Mouse (Mus musculus) hindbrain, embryonic 15.5 days (tissue): ENCODE results near the gene Wnt5b. TPM values are rescaled to one million over a fixed set of nuclear protein-coding genes. Genes with fewer than 3 reads are reported as not detected.

Experiments used
- ATAC-seq: fragments of 200-750 bp; cut with Nextera tagmentation; 2 replicates; pipeline ENCODE4 v1.8.0; 2017; ENCODE audit warnings: low read depth, moderate number of reproducible peaks, moderate TSS enrichment; ENCODE audit not compliant: low FRiP score
- H3K27ac ChIP-seq: fragments of 300-500 bp; sonication (generic); replicated peaks from 2 replicates; pipeline ENCODE4 v1.5.1; 2015; ENCODE audit warnings: mild to moderate bottlenecking, inconsistent platforms
- H3K27me3 ChIP-seq: fragments of 300-500 bp; sonication (generic); 2 replicates; pipeline ENCODE4 v1.6.1; 2015; ENCODE audit warnings: control low read depth, inconsistent platforms
- H3K36me3 ChIP-seq: fragments of 300-500 bp; sonication (generic); 2 replicates; pipeline ENCODE4 v1.6.1; 2015; ENCODE audit warnings: control low read depth, inconsistent platforms
- H3K4me1 ChIP-seq: fragments of 300-500 bp; sonication (generic); replicated peaks from 2 replicates; pipeline ENCODE4 v1.6.1; 2015; ENCODE audit warnings: control low read depth, inconsistent platforms
- H3K4me2 ChIP-seq: fragments of 300-500 bp; sonication (generic); 2 replicates; pipeline ENCODE4 v1.6.1; 2015; ENCODE audit warnings: moderate library complexity, mild to moderate bottlenecking, inconsistent platforms
- H3K4me3 ChIP-seq: fragments of 300-500 bp; sonication (generic); 2 replicates; pipeline ENCODE4 v1.5.1; 2015; ENCODE audit warnings: mild to moderate bottlenecking, inconsistent platforms
- H3K9ac ChIP-seq: fragments of 300-500 bp; sonication (generic); 2 replicates; pipeline ENCODE4 v1.6.1; 2015; ENCODE audit warnings: inconsistent platforms
- H3K9me3 ChIP-seq: fragments of 300-500 bp; sonication (generic); 2 replicates; pipeline ENCODE4 v1.6.1; 2016; ENCODE audit warnings: control low read depth, inconsistent platforms
- WGBS: fragments of 180-500 bp; shearing (Covaris S2); methylation state at CpG from one replicate; pipeline ENCODE4 v1.1.7; 2015; 5-methylcytosine and 5-hydroxymethylcytosine counted together
- polyA plus RNA-seq: library from polyadenylated mRNA; unstranded; fragments of >200 nt; fragmentation: Nextera tagmentation; extraction: Ambion mirVana; gene quantifications from 2 replicates; pipeline ENCODE4 v1.2.1, GENCODE M21; 2015

Gene Wnt5b
- polyA plus RNA-seq, 1 experiment from 2014 or later = 6.6 TPM

DNA sequence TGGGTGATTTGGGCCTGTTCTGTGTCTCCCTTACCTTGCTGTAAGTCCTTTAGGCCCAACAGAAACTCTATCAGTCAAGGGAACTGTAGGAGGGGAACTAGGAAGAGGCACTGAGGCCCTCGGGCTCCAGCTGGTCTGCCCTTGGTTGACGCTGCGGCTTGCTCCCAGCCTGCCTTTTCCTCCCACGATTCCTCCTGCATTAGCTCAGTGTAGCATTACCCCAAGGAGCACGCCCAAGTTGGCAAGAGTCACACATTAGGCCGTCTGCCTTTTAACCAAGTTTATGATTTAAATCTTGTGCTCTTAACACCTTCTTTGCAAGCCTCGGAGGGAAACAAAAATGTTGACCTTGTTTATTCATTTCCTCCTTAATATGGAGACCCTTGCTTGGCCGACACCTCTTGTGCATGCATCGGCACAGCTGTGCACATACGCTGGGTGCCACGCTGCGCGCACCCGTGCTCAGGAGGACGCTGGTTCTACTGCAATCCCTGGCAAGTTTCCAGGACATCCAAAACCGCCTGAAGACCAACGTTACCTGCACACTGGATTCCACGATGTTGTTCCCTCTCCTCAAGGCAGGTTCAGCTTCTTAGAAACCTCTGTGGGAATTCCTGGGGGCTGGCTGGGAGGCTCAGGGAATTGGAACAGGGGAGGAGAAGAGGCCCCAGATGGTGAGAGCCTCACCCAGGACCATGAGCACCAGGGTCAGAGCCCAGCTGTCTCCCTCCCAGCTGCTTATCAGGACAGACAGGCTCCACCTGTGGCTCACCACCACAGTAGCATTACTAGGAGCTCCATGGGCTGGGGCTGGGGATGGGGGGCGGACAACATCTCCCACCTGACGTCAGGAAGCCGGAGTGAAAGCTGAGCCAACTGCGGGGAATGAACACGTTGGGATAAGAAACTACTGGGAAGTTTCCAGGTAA is 21.6 kb upstream of the Wnt5b start:
- Histone ChIP-seq H3K9ac (no peak overlapping the region), H3K4me2 (no peak overlapping the region), H3K9me3 (no peaks in the 10 kb centered on the region), H3K36me3 (0 out of 2 replicates have a peak, but pooled peaks cover 8% of the 10 kb centered on the region), H3K4me3 (no peak overlapping the region), H3K27ac (no peak overlapping the region), H3K27me3 (no peaks in the 10 kb centered on the region), H3K4me1 (no peaks in the 10 kb centered on the region)
- 85% methylated on average over 23 of the region's 23 CpGs for WGBS
- ATAC-seq = no peak

DNA sequence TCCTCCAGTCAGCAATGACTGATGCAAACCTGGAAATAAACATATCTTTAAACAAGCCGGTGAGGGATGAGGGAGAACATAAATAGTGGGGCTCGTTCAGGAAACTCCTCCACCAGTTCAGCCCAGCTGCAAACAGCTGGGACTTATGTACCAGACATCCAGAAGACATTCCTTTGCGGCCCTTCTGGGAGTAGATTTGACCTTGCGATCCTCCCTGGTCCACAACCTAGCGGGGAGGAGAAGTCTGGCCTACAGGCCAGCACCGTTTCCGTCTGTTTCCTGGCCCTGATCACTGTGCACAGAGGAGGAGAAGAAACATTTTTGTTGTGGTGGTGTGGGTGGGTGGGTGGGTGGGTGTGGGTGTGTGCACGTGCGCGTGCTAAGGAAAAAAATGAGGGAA is 18.4 kb upstream of the Wnt5b start:
- H3K27me3 ChIP-seq = no peaks in the 10 kb centered on the region
- 86% methylated on average over 10 of the region's 10 CpGs for WGBS

DNA sequence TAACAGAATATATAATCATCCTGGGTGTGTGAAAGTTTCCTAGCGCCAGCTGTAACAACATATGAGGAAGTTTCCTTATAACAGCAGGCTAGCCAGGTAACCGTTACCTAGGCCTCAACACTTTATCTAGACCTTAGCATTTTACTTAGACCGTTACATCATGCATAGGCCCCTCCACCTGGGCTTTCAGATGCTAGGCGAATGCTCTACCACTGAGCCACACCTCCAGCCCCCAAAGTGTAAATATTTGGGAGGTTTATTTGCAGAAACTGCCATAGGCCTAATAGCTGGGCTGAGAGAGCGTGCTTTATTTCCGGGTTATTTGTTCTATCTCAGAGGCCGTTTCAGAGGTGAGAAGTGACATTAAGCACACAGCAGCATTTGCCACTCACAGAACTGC is 14.7 kb upstream of the Wnt5b start:
- no peaks in the 10 kb centered on the region for H3K4me1 ChIP-seq
- H3K27me3 ChIP-seq = no peaks in the 10 kb centered on the region
- ATAC-seq = no peak
- H3K9ac ChIP-seq = no peak overlapping the region
- H3K4me2 ChIP-seq = no peak overlapping the region
- H3K9me3 ChIP-seq = no peaks in the 10 kb centered on the region
- H3K27ac ChIP-seq = no peak overlapping the region
- no peak overlapping the region for H3K4me3 ChIP-seq
- H3K36me3 ChIP-seq = no peaks in the 10 kb centered on the region
- WGBS = 84% methylated on average over 7 of the region's 7 CpGs

More for the DNA sequence above, 18.4 kb upstream of the Wnt5b start:
- ATAC-seq = no peak
- Histone ChIP-seq H3K4me3 (no peak overlapping the region), H3K27ac (no peak overlapping the region), H3K9ac (no peak overlapping the region), H3K4me2 (no peak overlapping the region), H3K9me3 (no peaks in the 10 kb centered on the region), H3K36me3 (no peaks in the 10 kb centered on the region), H3K4me1 (no peaks in the 10 kb centered on the region)

DNA sequence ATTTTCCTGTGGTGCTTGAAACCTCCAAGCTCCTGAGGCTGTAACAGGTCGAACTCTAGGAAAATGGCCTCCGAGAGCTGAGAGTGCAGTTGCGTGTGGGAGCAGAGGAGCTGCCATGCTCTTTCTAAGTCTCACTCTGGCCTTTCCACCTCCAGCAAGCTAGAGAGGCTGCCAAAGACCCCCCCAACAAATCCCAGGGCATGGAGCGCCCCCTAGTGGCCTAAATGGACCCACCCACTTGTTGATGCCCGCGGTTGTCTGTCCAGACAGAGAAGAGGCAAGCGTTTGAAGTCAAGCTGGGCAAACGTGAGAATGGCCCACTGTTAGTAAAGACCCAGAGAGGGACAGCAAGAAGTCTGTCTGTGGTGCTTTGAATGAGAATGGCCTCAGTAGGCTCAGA is 10.3 kb upstream of the Wnt5b start:
- Histone ChIP-seq H3K9me3 (no peaks in the 10 kb centered on the region), H3K27ac (no peak overlapping the region), H3K27me3 (no peaks in the 10 kb centered on the region), H3K36me3 (no peaks in the 10 kb centered on the region), H3K4me2 (no peak overlapping the region), H3K9ac (no peak overlapping the region), H3K4me1 (no peaks in the 10 kb centered on the region), H3K4me3 (no peak overlapping the region)
- no peak for ATAC-seq
- WGBS = 70% methylated on average over 8 of the region's 8 CpGs

DNA sequence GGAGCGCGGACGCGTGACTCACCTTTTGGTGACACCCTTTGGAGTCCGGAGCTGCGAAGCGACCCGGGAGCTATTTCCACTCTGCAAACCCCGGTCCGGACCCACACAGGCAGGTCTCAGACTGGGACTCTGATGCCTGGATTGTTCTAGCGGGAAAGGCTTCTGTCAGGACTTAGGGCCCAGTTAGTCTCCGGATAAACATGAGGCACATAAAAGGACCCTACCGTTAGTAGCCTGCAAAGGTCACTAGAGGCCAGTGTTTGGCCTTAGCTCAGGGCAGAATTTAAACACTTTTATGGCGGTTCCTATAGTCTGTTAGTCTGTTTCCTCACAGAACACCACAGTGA is 344 bp upstream of the Wnt5b start:
- peaks cover 21% of the 10 kb centered on the region for H3K27me3 ChIP-seq
- H3K27ac ChIP-seq = no peak overlapping the region
- no peaks in the 10 kb centered on the region for H3K9me3 ChIP-seq
- peak; percentile 33 for ATAC-seq
- under 1% methylated on average over 14 of the region's 14 CpGs for WGBS
- H3K36me3 ChIP-seq = no peaks in the 10 kb centered on the region
- peak overlapping the region; percentile 66 for H3K4me3 ChIP-seq
- peak overlapping the region; percentile 44 for H3K9ac ChIP-seq
- peak overlapping the region; percentile 93 for H3K4me2 ChIP-seq
- H3K4me1 ChIP-seq = peaks cover 17% of the 10 kb centered on the region

DNA sequence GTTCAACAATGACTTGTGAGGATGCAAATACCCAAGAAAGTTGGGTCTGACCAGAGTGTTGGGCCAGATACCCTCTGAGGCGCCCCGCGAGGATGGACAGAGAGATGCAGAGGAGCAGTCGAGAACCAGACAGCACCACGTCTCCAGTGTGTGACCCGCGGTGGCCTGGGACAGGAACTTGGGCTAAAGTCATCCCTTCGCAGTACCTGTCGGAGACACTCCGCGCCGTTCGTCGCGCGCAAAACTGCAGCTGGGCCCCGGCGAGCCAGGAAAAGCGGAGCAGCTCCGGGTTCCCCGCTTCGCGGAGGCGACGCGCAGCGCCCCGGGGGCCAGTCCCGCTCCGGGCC is 718 bp downstream of the Wnt5b start:
- WGBS = 1% methylated on average over 30 of the region's 30 CpGs
- Histone ChIP-seq H3K27ac (no peak overlapping the region), H3K4me1 (peaks cover 17% of the 10 kb centered on the region), H3K27me3 (peaks cover 21% of the 10 kb centered on the region), H3K36me3 (no peaks in the 10 kb centered on the region), H3K4me3 (peak overlapping the region; percentile 66), H3K9ac (peak overlapping the region; percentile 44), H3K9me3 (no peaks in the 10 kb centered on the region), H3K4me2 (peak overlapping the region; percentile 93)
- peak; percentile 23; the same call in 1 of the 2 replicates for ATAC-seq

DNA sequence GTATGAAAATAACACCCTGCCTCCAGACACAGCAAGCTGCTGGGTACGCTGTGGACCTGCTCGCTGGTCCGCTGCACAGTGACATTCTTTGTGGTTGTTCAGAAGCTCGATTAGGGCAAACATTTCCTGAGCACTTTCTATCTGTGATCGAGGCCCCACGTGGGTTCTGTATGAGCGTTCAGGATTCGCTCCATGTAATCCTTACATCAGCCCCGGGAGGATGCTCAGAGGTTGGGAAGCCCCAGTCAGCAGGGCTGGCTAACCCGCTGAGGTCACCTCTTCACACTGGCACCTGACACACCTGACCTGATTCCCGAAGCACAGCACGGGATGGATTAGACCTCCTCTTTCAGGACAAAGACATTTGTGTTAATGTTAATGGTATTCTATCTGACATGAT is 8.3 kb downstream of the Wnt5b start:
- no peak overlapping the region for H3K4me3 ChIP-seq
- H3K9ac ChIP-seq = no peak overlapping the region
- H3K27me3 ChIP-seq = 0 out of 2 replicates have a peak, but pooled peaks cover 4% of the 10 kb centered on the region
- H3K9me3 ChIP-seq = no peaks in the 10 kb centered on the region
- H3K27ac ChIP-seq = no peak overlapping the region
- H3K4me1 ChIP-seq = no peaks in the 10 kb centered on the region
- no peak overlapping the region for H3K4me2 ChIP-seq
- WGBS = 83% methylated on average over 12 of the region's 12 CpGs
- no peaks in the 10 kb centered on the region for H3K36me3 ChIP-seq
- ATAC-seq = no peak

DNA sequence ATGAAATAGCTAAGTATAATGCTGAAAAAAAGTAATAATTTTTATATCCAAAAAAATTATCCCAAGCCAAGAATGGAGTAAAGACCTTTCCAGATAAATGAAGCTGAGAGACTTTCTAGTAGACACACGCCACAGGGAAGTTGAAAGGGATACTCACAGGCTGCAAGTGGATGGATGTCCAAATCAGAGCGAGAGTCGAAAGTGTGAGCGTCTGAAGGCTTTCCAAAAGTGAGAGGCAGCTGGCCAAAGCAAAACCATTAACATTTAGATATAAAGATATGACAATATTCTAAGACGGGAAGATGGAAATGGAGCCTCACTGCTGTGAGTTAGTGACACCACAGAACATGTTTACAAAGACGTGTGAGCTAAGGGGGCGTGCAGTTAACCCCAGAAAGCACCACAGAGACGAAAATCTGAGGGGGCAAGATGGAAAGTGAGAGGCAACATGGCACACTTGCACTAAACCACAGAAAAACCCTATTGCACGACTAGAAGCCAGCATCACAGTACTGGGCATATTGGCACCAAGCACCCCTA is 10.9 kb downstream of the Wnt5b start:
- Histone ChIP-seq H3K27ac (no peak overlapping the region), H3K4me1 (no peaks in the 10 kb centered on the region), H3K4me2 (no peak overlapping the region), H3K4me3 (no peak overlapping the region), H3K9me3 (no peaks in the 10 kb centered on the region), H3K9ac (no peak overlapping the region), H3K36me3 (no peaks in the 10 kb centered on the region), H3K27me3 (no peaks in the 10 kb centered on the region)
- 85% methylated on average over 9 of the region's 9 CpGs for WGBS
- no peak for ATAC-seq

DNA sequence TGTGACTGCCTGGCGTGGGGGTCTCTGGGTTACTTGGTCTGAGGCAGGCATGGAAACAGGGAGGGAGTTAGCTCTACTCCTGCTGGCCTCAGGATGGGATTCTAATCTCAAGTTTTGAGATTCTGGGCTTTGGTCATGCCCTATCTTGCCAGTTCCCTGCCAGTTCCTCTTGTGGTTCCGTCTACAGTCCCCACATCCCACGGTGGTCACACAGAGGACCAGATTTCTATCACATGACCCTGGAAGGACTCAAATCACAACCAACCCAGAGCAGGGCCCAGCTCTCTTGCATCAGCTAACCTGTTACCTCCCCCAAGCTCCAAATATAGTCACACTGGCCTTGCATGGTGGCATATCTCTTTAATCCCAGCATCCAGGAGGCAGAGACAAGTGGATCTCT is 14.5 kb downstream of the Wnt5b start:
- no peaks in the 10 kb centered on the region for H3K36me3 ChIP-seq
- ATAC-seq = no peak
- no peak overlapping the region for H3K4me3 ChIP-seq
- no peak overlapping the region for H3K27ac ChIP-seq
- no peak overlapping the region for H3K4me2 ChIP-seq
- H3K9ac ChIP-seq = no peak overlapping the region
- H3K9me3 ChIP-seq = no peaks in the 10 kb centered on the region
- no peaks in the 10 kb centered on the region for H3K27me3 ChIP-seq
- H3K4me1 ChIP-seq = no peaks in the 10 kb centered on the region
- 92% methylated on average over 3 of the region's 3 CpGs for WGBS

DNA sequence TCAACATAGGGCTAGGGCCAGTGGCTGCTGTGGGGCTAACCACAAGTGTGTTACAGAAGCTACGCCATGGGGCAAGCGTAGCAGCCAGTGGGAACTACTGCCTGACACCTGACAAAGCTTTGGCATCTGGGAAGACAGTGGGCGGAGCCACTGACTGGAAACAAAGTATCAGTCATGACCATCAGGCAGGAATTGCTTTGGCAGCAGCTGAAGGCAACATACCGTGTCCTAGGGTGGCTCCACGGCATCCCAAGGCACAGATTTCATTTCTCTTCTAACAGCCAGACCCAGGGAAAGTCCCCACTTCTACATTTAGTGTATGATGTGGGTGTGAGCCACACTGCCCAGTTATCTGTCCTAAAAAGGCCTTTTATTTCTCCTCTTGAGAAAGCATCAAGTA is 17.6 kb downstream of the Wnt5b start:
- peaks cover 13% of the 10 kb centered on the region for H3K4me1 ChIP-seq
- no peak overlapping the region for H3K4me2 ChIP-seq
- no peak overlapping the region for H3K27ac ChIP-seq
- no peak overlapping the region for H3K9ac ChIP-seq
- no peaks in the 10 kb centered on the region for H3K9me3 ChIP-seq
- no peak for ATAC-seq
- H3K4me3 ChIP-seq = no peak overlapping the region
- H3K27me3 ChIP-seq = no peaks in the 10 kb centered on the region
- no peaks in the 10 kb centered on the region for H3K36me3 ChIP-seq
- WGBS = 68% methylated on average over 5 of the region's 5 CpGs

DNA sequence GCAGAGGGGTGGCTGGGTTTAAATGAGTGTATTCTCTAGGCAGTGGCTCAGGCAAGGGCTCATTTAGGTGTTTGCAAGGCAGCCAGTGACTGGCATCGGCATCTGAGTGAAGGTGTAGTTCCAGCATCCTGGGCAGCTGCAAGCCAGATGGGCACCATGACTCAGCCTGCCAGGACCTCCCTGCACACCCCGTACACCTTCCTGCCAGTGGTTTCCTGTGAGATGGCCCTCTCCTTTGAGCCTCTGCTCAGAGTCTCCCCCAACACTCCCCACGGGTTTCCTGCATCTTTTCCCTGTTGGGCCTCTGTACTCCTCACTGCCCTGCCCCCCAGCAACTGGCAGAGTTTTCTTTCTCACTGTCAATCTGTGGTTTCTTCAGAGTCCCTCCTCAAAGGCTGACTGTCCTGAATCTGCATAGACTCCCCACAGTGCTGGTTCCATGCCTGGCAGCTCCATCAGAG is 22.2 kb downstream of the Wnt5b start:
- Histone ChIP-seq H3K4me3 (no peak overlapping the region), H3K9me3 (no peaks in the 10 kb centered on the region), H3K9ac (no peak overlapping the region), H3K27me3 (no peaks in the 10 kb centered on the region), H3K4me1 (peaks cover 13% of the 10 kb centered on the region), H3K27ac (no peak overlapping the region), H3K36me3 (no peaks in the 10 kb centered on the region), H3K4me2 (no peak overlapping the region)
- ATAC-seq = peak; percentile 42
- WGBS = 29% methylated on average over 3 of the region's 3 CpGs

DNA sequence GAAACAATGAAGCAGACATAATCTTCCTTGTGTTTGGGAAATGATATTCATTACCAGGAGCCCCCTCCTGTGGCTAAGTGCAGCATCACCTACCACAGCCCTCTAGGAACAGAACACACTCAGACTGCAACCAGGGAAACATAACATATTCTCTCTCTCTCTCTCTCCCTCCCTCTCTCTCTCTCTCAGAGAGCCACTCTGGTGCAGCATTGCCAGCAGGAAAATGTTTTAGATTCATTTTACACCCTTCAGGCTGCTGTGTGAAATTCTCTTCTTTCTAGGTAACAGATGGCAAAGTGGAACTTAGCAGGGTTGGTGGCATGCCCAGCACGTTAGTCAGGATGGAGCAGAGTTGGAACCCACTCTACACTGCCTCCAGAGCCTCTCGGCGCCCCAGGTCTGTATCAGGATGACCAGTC is 22.7 kb downstream of the Wnt5b start:
- no peak overlapping the region for H3K9ac ChIP-seq
- H3K36me3 ChIP-seq = no peaks in the 10 kb centered on the region
- H3K27ac ChIP-seq = no peak overlapping the region
- WGBS = 68% methylated on average over 3 of the region's 3 CpGs
- H3K4me3 ChIP-seq = no peak overlapping the region
- no peaks in the 10 kb centered on the region for H3K9me3 ChIP-seq
- no peaks in the 10 kb centered on the region for H3K27me3 ChIP-seq
- H3K4me1 ChIP-seq = peaks cover 13% of the 10 kb centered on the region
- H3K4me2 ChIP-seq = no peak overlapping the region
- peak; percentile 56; the same call in 1 of the 2 replicates for ATAC-seq
